22 mouse cellular contexts compared by ENCODE assay signal in the genomic region with DNA sequence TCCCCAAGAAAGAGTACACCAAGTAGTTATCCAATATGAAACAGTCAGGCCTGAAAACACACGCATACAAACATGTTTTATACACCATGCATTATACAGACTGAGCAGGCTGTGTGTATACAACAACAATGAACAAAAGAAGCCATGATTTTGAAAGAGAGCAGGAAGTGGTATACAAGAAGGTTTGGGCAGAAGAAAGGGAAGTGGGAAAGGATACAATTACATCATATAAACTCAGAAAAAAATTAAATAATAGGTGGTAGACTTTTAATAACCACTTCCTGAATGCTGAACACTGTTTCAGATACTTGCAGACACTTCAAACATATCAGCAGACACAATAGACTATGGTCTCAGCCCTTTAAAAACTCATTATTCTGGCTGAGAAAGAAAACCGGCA. TPM values are rescaled to one million over a fixed set of nuclear protein-coding genes. Genes with fewer than 3 reads are reported as not detected.
"Had no signal": no experiment of that assay in that cellular context is flagged by ENCODE, and none has a peak within 500 bp of the region (broad histone marks: within the 10 kb centered on the region; RNA-seq: fewer than 3 reads in every experiment).

No protein-coding gene starts in this region.

- H3K4me3 ChIP-seq: midbrain, embryonic 10.5 days; midbrain, embryonic 12.5 days; myocyte; neural tube, embryonic 13.5 days; neural tube, embryonic 15.5 days; stomach, embryonic 15.5 days had no signal

- H3K27ac ChIP-seq: midbrain, embryonic 10.5 days; midbrain, embryonic 12.5 days; neural tube, embryonic 13.5 days; neural tube, embryonic 15.5 days; stomach, embryonic 15.5 days; stomach, postnatal 0 days had no signal

- H3K4me1 ChIP-seq: stomach, embryonic 15.5 days had no signal

- DNase-seq: lung, adult 18-20 months; lung, embryonic 14.5 days; lung, postnatal 10 days; lung, postnatal 4 days; midbrain, embryonic 14.5 days; retina, postnatal 1 day; right cerebral cortex, postnatal 14 days; thymus, adult 2 months; thymus, postnatal 25 days; thymus, postnatal 4 days had no signal

- H3K9me3 ChIP-seq: midbrain, embryonic 10.5 days; midbrain, embryonic 12.5 days; neural tube, embryonic 13.5 days; neural tube, embryonic 15.5 days; stomach, embryonic 15.5 days had no signal

- H3K27me3 ChIP-seq: midbrain, embryonic 12.5 days; neural tube, embryonic 13.5 days; neural tube, embryonic 15.5 days; stomach, embryonic 15.5 days had no signal

- H3K36me3 ChIP-seq: midbrain, embryonic 10.5 days; midbrain, embryonic 12.5 days; neural tube, embryonic 13.5 days; neural tube, embryonic 15.5 days; stomach, embryonic 15.5 days had no signal

- ATAC-seq: midbrain, embryonic 16.5 days had no signal

RNA-seq across cellular contexts. Expression of gene Glb1l2, which starts 2.5 kb away (rescaled TPM):
- total RNA-seq: megakaryocyte-erythroid progenitor cell, adult 5-6 weeks had no signal
- polyA plus RNA-seq: myocyte had no signal

RNA-seq across cellular contexts. Expression of gene Glb1l3, which starts 52.0 kb away (rescaled TPM):
- total RNA-seq: megakaryocyte-erythroid progenitor cell, adult 5-6 weeks had no signal
- polyA plus RNA-seq: liver, embryonic 16.5 days; midbrain, embryonic 10.5 days; midbrain, embryonic 12.5 days; midbrain, embryonic 14.5 days; midbrain, embryonic 16.5 days; myocyte; neural tube, embryonic 11.5 days; neural tube, embryonic 13.5 days; neural tube, embryonic 15.5 days; spleen, adult 2 months; stomach, embryonic 15.5 days; thymus, adult 2 months had no signal
